Mouse (Mus musculus): Measurements from ENCODE around the gene Rnf19b. TPM values are rescaled to one million over a fixed set of nuclear protein-coding genes. Genes with fewer than 3 reads are reported as not detected.

The Rnf19b gene
- polyA plus RNA-seq, 1 experiment from 2014 or later: 26.5 TPM

DNA sequence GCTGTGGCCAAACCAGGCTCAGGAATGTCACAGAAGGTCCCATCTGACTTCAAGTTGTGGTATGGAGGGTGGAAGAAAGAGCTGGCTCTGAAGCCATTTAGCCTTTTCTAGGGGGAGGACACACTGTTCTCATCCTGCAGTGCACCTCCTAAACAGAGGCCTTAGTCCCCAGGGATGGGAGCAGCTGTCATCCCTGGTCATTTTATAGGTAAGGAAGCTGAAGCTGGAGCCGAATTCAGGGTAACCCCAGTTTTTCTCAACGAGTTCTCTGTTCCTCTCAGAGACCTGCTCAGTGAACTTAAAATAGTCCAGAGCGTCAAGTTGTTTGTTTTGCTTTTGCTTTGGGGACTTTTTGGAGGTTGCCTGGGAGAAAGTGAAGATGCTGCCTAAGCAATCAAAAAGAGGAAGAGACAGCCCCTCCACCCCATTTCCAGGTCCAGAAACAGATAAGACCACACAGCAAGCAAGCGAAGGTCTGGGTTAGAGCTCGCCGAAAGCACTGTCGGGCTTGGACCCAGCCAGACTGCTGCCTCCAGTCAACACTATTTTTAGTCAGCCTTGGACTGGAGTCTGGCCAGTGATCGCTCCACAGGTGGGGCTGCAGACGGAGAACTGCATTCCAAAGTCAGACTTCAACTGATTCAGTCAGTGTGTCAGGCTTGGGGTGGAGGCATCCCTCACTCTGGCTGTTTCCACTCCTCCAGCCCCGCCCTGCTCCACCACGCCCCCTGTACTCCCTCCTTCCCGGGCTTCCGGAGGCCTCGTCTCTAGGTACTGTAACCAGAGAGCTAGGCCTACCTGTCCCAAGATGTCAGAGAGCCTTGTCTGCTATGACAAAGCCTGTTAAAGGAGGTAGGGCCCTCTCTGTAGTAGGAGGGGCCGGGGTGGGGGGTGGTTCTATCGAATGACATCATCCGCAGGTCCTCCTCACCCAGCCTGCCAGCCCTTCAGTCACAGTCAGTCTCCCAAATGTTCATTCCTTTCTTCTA, 24.8 kb upstream of the Rnf19b start:
- no peak for ATAC-seq
- Histone ChIP-seq H3K4me3 (replicated peaks; ENCODE audit: low read length) (no peak overlapping the region), H3K9ac (replicated peaks; ENCODE audit: low read depth, low read length) (no peak overlapping the region), H3K4me2 (ENCODE audit: low read length) (no peak overlapping the region), H3K27me3 (replicated peaks; ENCODE audit: control insufficient read depth, insufficient read depth, low read length) (no peaks in the 10 kb centered on the region), H3K9me3 (ENCODE audit: control insufficient read depth, low read length) (no peaks in the 10 kb centered on the region), H3K27ac (ENCODE audit: low read length) (no peak overlapping the region), H3K4me1 (replicated peaks; ENCODE audit: control insufficient read depth, insufficient read depth, low read length) (peaks cover 4% of the 10 kb centered on the region), H3K36me3 (ENCODE audit: control insufficient read depth, insufficient read depth) (no peaks in the 10 kb centered on the region)
- 30% methylated on average over 17 of the region's 17 CpGs for WGBS

DNA sequence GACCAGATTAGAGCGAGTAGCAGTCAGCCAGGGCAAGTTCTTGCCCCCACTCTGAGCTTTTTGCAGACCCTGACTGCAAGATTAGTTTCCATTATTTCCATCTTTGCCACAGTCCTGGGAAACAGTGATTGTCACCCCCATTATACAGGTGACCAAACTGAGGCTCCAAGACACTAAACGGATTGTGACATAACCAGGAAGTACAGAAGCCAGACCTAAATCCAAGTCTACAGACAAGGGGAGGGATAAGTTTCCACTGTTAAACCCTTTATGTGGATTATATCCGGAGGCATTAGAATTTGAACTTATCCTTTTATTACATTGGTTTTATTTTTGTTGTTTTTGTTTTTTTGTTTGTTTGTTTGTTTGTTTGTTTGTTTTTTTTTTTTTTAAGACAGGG, 23.8 kb upstream of the Rnf19b start:
- H3K27me3 ChIP-seq (replicated peaks; ENCODE audit: control insufficient read depth, insufficient read depth, low read length): no peaks in the 10 kb centered on the region
- no peak for ATAC-seq
- H3K9me3 ChIP-seq (ENCODE audit: control insufficient read depth, low read length): no peaks in the 10 kb centered on the region
- H3K27ac ChIP-seq (ENCODE audit: low read length): no peak overlapping the region
- no peak overlapping the region for H3K4me3 ChIP-seq (replicated peaks; ENCODE audit: low read length)
- no peak overlapping the region for H3K4me2 ChIP-seq (ENCODE audit: low read length)
- H3K9ac ChIP-seq (replicated peaks; ENCODE audit: low read depth, low read length): no peak overlapping the region
- WGBS: 92% methylated on average over 3 of the region's 3 CpGs
- no peaks in the 10 kb centered on the region for H3K36me3 ChIP-seq (ENCODE audit: control insufficient read depth, insufficient read depth)
- H3K4me1 ChIP-seq (replicated peaks; ENCODE audit: control insufficient read depth, insufficient read depth, low read length): peaks cover 4% of the 10 kb centered on the region

DNA sequence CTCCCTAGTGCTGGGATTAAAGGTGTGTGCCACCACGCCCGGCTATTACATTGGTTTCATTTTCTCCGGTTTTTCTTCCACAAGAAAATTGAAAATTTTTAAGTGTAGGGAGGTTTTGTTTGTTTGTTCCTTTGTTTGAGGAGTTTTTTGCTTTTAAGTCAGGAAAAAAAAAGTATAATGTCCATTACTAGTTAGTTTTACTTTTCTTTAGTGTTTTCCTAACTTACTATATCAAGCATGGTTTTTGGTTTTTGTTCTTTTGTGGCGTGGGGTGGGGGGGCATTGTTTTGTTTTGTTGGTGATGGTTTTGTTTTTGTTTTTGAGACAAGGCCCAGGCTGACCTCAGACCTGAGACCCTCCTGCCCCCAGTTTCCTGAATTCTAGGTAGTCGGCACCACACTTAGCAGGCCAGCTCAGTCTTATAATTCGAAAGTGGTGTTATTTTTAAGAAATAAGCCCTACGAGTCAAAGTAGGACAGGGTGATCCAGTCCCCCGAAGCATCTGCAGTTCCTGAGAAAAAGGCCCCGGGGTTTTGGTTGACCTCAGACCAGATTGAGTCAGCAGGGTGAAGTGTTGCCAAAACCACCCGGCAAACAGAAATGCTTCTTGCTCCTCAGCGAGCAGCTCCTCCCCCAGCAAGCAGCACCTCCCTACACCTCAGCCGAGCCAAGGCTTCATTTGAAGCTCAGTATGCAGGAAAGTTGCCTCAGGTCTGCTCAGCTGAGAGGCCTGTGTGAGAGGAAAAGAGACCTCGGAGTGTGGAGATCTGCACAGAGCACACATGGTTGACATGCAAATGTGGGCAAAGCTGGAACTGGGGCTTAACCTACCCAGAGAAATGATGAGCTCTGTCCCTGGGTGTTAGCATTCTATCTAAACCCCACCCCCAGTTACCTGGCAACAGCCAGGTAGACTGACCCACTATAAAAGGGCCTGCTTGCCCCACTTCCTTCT, 23.1 kb upstream of the Rnf19b start:
- Histone ChIP-seq H3K4me1 (replicated peaks; ENCODE audit: control insufficient read depth, insufficient read depth, low read length) (peaks cover 4% of the 10 kb centered on the region), H3K36me3 (ENCODE audit: control insufficient read depth, insufficient read depth) (no peaks in the 10 kb centered on the region), H3K4me2 (ENCODE audit: low read length) (no peak overlapping the region), H3K9ac (replicated peaks; ENCODE audit: low read depth, low read length) (no peak overlapping the region), H3K9me3 (ENCODE audit: control insufficient read depth, low read length) (no peaks in the 10 kb centered on the region), H3K27ac (ENCODE audit: low read length) (no peak overlapping the region), H3K27me3 (replicated peaks; ENCODE audit: control insufficient read depth, insufficient read depth, low read length) (no peaks in the 10 kb centered on the region), H3K4me3 (replicated peaks; ENCODE audit: low read length) (no peak overlapping the region)
- WGBS: 51% methylated on average over 13 of the region's 13 CpGs
- no peak for ATAC-seq

DNA sequence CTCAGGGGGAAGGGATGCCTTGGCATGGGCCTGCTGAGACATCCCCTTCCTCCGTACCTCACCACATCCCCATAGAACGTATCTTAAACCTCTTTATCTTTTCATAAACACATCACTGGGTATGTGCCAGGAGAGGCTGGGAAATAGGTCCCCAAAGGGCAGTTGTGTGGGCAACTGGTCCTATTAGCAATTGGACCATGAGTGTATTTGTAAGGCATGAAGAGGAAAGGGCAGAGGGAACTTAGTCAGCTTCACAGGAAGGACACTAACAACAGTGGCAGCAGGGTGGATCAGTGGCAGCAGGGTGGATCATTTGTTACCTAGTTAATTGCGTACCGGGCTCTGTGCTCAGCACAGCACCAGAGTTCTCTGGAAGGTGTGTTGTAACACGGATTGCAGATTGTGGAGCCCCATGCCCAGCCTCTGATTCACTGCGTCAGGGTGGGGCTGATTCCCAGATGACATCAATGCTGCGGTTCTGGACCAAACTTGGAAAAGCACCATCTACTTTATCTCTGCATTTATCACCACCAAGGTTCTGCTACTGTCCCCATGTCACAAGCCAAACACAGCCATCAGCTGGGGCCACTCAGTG, 22.1 kb upstream of the Rnf19b start:
- WGBS: 70% methylated on average over 7 of the region's 7 CpGs
- H3K9ac ChIP-seq (replicated peaks; ENCODE audit: low read depth, low read length): no peak overlapping the region
- no peak overlapping the region for H3K4me2 ChIP-seq (ENCODE audit: low read length)
- no peaks in the 10 kb centered on the region for H3K9me3 ChIP-seq (ENCODE audit: control insufficient read depth, low read length)
- no peak overlapping the region for H3K4me3 ChIP-seq (replicated peaks; ENCODE audit: low read length)
- H3K27me3 ChIP-seq (replicated peaks; ENCODE audit: control insufficient read depth, insufficient read depth, low read length): no peaks in the 10 kb centered on the region
- no peak overlapping the region for H3K27ac ChIP-seq (ENCODE audit: low read length)
- H3K4me1 ChIP-seq (replicated peaks; ENCODE audit: control insufficient read depth, insufficient read depth, low read length): peaks cover 4% of the 10 kb centered on the region
- no peak for ATAC-seq
- H3K36me3 ChIP-seq (ENCODE audit: control insufficient read depth, insufficient read depth): no peaks in the 10 kb centered on the region

DNA sequence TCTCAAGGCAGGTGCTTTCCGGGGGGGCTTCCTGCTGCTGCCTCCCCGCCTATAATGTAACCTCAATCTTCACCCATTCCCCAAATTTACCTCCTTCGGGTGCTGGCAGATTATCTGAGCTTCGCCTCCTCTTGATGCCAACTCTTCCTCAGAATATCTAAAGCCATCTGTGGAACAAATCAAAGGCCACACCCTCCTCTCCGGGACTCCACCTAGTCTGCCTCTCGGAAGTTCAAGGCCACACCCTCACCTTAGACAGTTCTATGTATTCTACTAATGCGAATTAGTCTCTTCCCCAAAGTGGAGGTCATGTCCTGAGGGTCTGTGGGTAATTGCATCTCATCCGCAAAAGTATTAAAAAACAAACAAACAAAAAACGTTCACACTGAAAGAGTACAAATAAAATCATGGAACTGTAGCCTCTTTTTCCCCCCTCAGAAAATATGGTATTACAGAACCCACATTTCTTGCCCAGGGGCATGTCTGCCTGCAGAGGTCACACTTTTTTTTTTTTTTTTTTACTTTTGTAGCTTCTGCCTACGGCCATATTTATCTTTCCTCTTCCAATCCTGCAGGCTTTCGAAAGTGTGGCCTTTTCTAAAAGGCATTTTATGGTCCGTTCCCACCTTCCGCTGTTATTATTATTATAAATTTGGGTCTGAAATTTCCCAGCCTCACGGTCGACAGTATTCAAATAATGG, 10.2 kb upstream of the Rnf19b start:
- WGBS: 20% methylated on average over 15 of the region's 15 CpGs
- Histone ChIP-seq H3K27me3 (replicated peaks; ENCODE audit: control insufficient read depth, insufficient read depth, low read length) (peaks cover 8% of the 10 kb centered on the region), H3K9ac (replicated peaks; ENCODE audit: low read depth, low read length) (peak overlapping the region; percentile 77), H3K27ac (ENCODE audit: low read length) (peak overlapping the region; percentile 95), H3K4me1 (replicated peaks; ENCODE audit: control insufficient read depth, insufficient read depth, low read length) (peaks cover 16% of the 10 kb centered on the region), H3K36me3 (ENCODE audit: control insufficient read depth, insufficient read depth) (no peaks in the 10 kb centered on the region), H3K4me2 (ENCODE audit: low read length) (peak overlapping the region; percentile 86), H3K4me3 (replicated peaks; ENCODE audit: low read length) (peak overlapping the region; percentile 54), H3K9me3 (ENCODE audit: control insufficient read depth, low read length) (no peaks in the 10 kb centered on the region)
- ATAC-seq: no peak

DNA sequence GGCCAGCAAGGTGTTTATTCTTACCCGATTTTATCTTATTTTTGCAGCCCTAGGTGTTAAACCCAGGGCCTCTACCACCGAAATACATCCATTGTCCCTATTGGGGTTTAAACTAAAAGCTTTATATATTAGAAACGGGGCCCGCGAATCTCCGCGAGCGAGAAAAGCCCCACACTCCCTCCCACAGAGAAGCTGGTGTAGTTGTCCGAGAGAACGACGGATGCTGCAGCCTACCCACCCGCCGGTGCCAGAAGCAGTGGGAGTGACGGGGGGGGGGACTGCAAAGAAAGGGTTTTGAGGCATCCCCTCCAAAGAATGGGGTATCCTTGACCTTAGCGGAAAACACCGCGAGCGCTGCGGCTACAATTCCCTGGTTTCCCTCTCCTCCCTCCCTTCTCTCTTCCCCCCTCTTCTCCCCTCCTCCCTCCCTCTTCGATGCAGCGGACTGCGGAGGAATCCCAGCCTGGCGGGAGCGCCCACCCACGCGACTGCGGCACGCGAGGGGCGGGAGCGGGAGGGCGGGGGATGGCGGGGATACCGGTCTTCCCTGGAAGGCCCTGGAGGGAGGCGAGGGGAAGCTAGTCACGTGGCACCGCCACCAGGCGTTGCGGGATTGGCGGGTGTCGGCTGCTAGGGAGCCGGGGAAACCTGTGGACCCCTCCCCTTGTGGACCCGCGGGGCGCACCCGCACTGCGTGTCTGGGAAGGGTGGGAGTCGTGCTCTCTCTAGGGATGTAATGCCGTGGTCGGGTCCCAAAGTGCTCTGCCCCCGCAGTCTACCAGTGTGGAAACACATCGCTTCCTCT, 9.4 kb upstream of the Rnf19b start:
- H3K4me3 ChIP-seq (replicated peaks; ENCODE audit: low read length): peak overlapping the region; percentile 54
- peaks cover 8% of the 10 kb centered on the region for H3K27me3 ChIP-seq (replicated peaks; ENCODE audit: control insufficient read depth, insufficient read depth, low read length)
- peak overlapping the region; percentile 86 for H3K4me2 ChIP-seq (ENCODE audit: low read length)
- ATAC-seq: peak; percentile 96
- peak overlapping the region; percentile 77 for H3K9ac ChIP-seq (replicated peaks; ENCODE audit: low read depth, low read length)
- peaks cover 16% of the 10 kb centered on the region for H3K4me1 ChIP-seq (replicated peaks; ENCODE audit: control insufficient read depth, insufficient read depth, low read length)
- H3K36me3 ChIP-seq (ENCODE audit: control insufficient read depth, insufficient read depth): no peaks in the 10 kb centered on the region
- WGBS: under 1% methylated on average over 44 of the region's 52 CpGs
- H3K27ac ChIP-seq (ENCODE audit: low read length): peak overlapping the region; percentile 95
- H3K9me3 ChIP-seq (ENCODE audit: control insufficient read depth, low read length): no peaks in the 10 kb centered on the region

DNA sequence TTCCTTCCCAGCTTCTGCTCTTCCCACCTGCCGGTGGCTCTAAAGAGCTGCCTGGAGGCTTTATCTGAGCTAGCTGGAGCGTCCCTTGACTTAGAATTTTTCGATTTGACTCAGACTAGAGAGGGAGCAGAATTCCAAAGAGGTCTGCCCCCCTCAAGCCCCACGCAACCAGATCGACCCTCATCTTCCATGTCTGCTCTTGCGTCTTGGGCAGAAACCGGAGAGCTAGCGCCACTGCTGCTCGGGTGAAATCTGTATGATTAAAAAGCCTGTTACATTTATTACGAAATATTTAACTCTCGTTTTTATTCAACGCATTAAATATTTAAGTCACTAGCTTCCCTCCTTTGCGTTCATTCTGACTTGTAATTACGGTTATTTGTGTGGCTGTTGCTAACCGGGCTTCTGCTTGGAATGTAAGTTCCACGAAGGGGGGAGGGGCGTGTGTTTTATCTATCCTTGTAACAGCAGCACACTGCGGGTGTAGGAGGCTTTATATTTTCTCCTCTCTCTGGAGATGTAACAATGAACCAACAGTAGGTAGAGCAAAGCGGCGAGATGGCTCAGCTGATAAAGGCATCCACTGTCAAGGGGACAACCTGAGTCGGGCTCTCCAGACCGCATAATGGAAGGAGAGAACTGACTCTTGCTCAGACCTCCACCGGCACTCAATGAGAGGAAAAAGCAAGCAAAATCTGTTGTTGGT, 8.6 kb upstream of the Rnf19b start:
- H3K27ac ChIP-seq (ENCODE audit: low read length): peak overlapping the region; percentile 95
- no peaks in the 10 kb centered on the region for H3K36me3 ChIP-seq (ENCODE audit: control insufficient read depth, insufficient read depth)
- peaks cover 8% of the 10 kb centered on the region for H3K27me3 ChIP-seq (replicated peaks; ENCODE audit: control insufficient read depth, insufficient read depth, low read length)
- peaks cover 16% of the 10 kb centered on the region for H3K4me1 ChIP-seq (replicated peaks; ENCODE audit: control insufficient read depth, insufficient read depth, low read length)
- peak overlapping the region; percentile 86 for H3K4me2 ChIP-seq (ENCODE audit: low read length)
- peak overlapping the region; percentile 77 for H3K9ac ChIP-seq (replicated peaks; ENCODE audit: low read depth, low read length)
- no peaks in the 10 kb centered on the region for H3K9me3 ChIP-seq (ENCODE audit: control insufficient read depth, low read length)
- ATAC-seq: no peak
- WGBS: 3% methylated on average over 23 of the region's 23 CpGs
- peak overlapping the region; percentile 54 for H3K4me3 ChIP-seq (replicated peaks; ENCODE audit: low read length)

DNA sequence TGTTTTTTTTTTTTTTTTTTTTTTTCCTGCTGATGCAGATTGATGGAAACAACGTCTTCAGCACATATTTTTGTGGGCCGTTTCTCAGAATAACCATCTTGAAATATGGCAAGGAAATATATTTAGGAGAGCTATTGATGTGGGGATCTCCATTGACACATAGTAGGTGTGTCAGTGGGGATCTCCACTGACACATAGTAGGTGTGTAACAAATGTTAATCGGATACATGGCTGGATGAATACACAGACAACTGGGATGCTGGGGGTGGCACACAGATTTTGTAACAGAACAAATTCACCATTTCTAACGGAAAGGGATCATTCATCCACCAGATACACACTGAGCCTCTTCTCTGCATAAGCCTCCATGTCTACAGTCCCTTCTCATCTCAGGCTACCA, 7.7 kb upstream of the Rnf19b start:
- no peaks in the 10 kb centered on the region for H3K9me3 ChIP-seq (ENCODE audit: control insufficient read depth, low read length)
- H3K9ac ChIP-seq (replicated peaks; ENCODE audit: low read depth, low read length): no peak overlapping the region
- peaks cover 16% of the 10 kb centered on the region for H3K4me1 ChIP-seq (replicated peaks; ENCODE audit: control insufficient read depth, insufficient read depth, low read length)
- no peak overlapping the region for H3K4me3 ChIP-seq (replicated peaks; ENCODE audit: low read length)
- ATAC-seq: no peak
- no peak overlapping the region for H3K27ac ChIP-seq (ENCODE audit: low read length)
- peaks cover 8% of the 10 kb centered on the region for H3K27me3 ChIP-seq (replicated peaks; ENCODE audit: control insufficient read depth, insufficient read depth, low read length)
- 65% methylated on average over 4 of the region's 4 CpGs for WGBS
- H3K36me3 ChIP-seq (ENCODE audit: control insufficient read depth, insufficient read depth): no peaks in the 10 kb centered on the region
- no peak overlapping the region for H3K4me2 ChIP-seq (ENCODE audit: low read length)
